Mouse (Mus musculus) E14TG2a.4 (cell line): ENCODE measurements around the gene Lrrc2.

Source experiments
- CTCF ChIP-seq: conservative IDR thresholded peaks from 2 replicates; pipeline ENCODE4 v1.5.1; 2014; ENCODE audit warnings: low read length
- NANOG ChIP-seq: IDR thresholded peaks from 2 replicates; pipeline ENCODE4 v1.6.1; 2014; ENCODE audit warnings: borderline replicate concordance, low read length, mixed read lengths

DNA sequence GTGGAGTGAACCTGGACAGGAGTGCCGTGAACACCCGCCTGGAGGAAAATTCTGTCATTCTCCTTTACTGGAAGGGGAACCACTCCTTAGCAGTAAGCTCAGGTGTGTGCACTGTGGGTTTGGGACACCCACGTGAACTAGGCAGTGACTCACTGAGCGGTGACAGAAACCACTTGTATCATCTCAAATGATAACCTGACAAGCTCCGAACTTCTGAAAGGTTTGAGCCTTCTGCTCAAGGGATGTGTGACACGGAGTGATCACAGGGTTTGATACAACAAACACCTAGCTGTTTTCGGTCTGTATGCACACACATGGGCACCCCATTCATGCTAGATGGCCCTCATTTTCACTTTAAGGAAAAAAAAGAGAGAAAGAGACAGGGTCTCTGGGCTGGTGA lies 34.6 kb upstream of the Lrrc2 start, which contains the start of gene Fam240a:
- TF ChIP-seq CTCF = no peak
- no peak for TF ChIP-seq NANOG
